Mouse (Mus musculus): ENCODE measurements around the gene Col27a1.

DNA sequence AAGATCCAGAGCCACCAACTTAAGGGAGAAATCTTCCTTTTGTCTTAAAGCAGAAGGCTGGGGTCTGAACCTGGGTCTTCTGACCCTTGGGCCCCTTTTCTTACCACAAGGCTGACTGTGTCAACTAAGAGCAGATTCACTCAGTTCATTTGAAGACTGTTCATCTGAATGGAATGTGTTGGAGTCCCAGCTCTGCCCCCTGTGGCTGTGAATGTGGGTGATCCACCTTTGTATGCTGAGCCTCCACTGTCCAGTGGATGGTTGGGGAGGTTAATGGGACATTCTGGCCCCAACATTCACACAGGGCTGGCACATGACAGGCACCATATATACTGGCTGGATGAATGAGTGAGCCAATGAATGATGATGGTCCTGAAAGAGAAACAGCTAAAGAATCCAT lies 34.2 kb downstream of the Col27a1 start:
- TF ChIP-seq POLR2A (IDR thresholded peaks at IDR 0.05; ENCODE audit: insufficient read depth, low read length), result no peak
- no peak for TF ChIP-seq CTCF (IDR thresholded peaks at IDR 0.05; ENCODE audit: low read depth, low read length)

All from ES-Bruce4 (cell line).